Mouse (Mus musculus): Measurements from ENCODE around the gene Chd3.
A peak's percentile ranks its signal among the peaks of the same experiment; 100 is the strongest.
"Not testable (repeated sequence)": the region's sequence is repeated elsewhere in the genome, so short reads cannot be mapped to it uniquely, and the experiment has no call there.

Gene Chd3

DNA sequence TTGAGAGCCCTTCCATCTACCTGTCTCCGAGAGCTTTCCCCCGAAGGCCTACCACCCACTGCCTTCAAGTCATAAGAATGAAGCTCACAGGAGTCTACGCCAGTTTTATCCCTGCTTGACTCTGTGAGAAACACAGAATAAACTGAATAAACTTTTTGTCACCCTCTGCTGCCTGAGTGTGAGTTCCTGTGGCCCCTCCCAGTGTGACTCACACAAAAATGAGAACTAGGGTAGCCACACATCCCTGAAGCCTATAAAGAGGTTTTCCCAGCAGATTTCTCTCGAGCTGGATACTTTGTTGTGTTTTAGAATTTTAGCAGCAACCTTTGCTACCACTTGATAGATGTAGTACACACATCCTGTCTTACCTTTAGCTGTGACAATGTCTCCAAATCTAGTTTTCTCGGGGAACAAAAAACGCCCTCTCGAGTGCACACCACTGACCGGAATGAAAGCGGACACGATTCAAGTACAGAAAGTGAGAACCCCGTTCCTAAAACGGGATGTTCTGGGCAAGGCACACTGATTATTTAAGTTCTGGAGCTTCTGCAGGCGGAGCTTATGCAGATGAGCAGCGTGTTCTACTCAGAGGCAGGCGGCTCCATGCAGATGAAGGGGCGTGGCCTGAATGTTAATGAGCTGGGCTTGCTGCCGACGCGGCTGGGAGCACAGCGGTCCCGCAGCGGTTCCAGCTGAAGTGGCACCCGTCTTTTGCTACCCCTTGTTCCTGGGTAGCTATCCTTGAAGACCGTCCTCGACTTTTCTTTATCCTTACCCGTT is 43.4 kb downstream of the Chd3 start, which contains the start of gene Kcnab3:
Kcnab3 (plus strand) TSS at position 631 of the 780 bp plus-strand sequence.
- peak; percentile 91 to 93 for DNase-seq (ENCODE audit: low spot score in 2 of 2)

DNA sequence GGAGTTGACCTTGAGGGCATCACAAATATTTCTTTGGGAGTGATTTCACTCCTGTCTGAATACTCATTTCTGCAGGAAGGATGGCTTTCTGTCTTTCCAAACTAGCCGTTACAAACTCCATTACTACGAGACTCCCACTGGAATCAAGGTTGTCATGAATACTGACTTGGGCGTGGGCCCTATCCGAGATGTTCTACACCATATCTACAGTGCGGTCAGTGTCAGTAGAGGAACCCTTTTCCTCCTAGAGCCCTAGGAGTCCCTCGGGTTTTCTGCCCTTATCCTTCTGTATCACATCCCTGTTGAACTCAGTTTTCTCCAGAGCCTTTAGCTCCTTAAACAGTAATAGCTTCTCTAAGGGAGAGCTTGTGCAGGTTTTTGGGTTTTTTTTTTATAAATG is 44.5 kb downstream of the Chd3 start:
- no peak for DNase-seq (ENCODE audit: low spot score in 2 of 2)

- DNase-seq (ENCODE audit: low spot score in 2 of 2) = peak; percentile 99 to 100
These were observed 45.5 kb downstream of the Chd3 start, which contains the start of the genes Cntrob and Trappc1 for GRCm38 (mm10) chr11:69323667-69324111. TSS of gene Cntrob (minus strand) at chr11:69323775. TSS of gene Trappc1 (plus strand) at chr11:69323980.

DNA sequence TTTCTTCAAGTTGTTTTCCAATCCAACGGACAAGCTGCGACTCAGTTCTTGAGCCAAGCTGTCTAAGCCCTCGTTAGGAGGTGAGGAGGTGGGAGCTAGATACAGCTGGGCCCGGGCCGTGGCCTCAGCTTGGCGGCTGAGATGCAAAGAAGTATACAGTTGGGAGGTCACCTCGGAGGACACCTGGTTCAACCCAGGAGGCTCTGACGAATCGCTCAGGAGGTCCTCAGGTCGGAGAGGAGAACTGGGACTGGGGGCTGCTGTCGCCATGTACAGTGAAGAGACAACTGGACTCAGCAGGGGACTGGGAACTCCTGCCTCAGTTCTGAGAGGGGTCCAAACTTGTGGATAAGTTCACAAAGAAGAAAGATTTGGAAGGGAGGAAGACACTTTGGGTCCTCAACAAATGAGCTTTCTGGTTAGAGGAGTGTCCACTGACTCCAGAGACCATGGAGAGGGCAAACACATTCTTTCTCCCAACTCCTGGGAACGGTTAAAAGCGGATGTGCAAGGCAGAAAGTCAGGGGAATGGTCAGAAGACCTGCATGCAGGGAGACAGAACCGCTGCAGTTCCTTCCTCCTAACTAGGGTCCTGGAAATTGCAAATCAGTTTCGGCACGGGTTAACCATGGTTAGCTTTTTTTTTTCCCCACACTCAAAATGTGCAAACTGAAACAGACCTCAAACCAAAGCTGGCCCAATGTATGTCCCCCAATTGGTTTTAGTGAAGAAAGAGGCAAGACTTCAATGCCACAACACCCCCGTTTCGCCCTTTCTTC is 46.3 kb downstream of the Chd3 start:
- DNase-seq (ENCODE audit: low spot score in 2 of 2) = no peak

DNA sequence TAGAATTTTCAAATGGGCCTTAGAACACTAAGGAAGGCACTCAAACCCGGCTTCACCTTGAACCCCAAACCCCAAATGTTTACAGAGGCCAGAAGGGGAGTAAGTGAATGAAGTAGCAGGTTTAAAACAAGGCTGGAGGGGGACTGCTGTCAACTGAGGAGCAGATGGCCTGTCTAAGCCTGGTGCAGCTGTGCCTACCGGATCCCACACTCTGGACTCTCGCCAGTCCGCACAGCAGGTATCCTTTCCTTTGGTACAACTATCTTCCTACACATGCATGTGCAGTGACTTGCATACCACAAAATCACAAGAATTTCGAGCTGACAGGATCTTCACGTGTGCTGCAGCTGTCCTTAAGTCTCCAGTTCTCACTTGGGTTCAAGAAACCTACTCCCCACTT is 47.2 kb downstream of the Chd3 start:
- no peak for DNase-seq (ENCODE audit: low spot score in 2 of 2)

- no peak for DNase-seq (ENCODE audit: low spot score in 2 of 2)
These were observed 47.6 kb downstream of the Chd3 start for GRCm38 (mm10) chr11:69321580-69321979.

- not testable (repeated sequence) for DNase-seq (ENCODE audit: low spot score in 2 of 2)
These were observed 51.2 kb downstream of the Chd3 start for GRCm38 (mm10) chr11:69318000-69318399.

DNA sequence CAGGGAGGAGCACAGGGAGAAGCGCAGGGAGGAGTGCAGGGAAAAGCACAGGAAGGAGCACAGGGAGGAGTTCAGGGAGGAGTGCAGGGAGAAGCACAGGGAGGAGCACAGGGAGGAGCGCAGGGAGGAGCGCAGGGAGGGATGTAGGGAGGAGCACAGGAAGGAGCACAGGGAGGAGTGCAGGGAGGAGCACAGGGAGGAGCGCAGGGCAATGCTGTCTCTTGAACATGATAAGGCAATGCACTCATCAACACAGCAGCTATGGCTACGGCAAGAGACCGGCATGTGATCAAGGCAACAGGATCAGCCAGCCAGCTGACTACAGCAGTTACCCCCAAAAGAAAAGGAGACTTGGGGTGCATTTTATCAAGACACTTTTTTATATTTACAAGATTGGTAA is 52.8 kb downstream of the Chd3 start:
- no peak for DNase-seq (ENCODE audit: low spot score in 2 of 2)

- DNase-seq (ENCODE audit: low spot score in 2 of 2) = no peak
These were observed 57.9 kb downstream of the Chd3 start for GRCm38 (mm10) chr11:69311266-69311665.

DNA sequence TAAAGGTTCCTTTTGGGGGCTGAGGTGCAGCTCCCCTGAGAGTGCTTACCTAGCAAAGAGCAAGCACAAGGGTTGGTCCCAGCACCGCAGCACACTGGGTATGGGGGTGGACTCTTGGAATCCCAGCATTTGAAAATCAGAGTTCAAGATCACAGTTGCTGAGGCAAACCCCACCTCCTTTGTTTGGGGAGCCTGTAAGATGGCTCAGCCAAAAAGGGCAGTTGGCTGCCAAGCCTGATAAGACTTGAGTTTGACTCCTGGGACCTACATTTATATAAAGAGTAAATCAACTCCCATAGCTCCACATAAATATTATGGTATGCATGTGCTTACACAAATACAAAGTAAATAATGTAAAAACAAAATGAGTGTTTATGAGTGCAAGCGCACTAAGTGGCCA is 63.2 kb downstream of the Chd3 start:
- no peak for DNase-seq (ENCODE audit: low spot score in 2 of 2)

DNA sequence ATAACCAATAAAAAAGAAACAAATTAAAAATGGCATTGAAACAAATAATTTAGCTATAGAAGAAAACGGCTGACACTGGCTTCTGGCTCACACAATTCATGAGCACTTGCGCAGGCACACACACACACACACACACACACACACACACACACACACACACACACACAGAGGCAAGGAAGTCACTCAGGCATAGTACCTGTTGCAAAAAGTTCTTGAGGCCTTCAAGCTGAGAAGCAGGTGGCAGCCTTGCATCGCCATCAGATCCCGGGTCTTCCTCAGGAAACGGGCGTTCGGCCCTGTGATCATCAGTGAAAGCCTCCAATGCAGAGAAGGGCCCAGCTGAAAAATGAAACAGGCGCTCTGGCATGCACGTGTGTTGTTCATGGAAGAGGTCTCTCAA is 63.9 kb downstream of the Chd3 start:
- peak; percentile 70 to 78 for DNase-seq (ENCODE audit: low spot score in 2 of 2)

DNA sequence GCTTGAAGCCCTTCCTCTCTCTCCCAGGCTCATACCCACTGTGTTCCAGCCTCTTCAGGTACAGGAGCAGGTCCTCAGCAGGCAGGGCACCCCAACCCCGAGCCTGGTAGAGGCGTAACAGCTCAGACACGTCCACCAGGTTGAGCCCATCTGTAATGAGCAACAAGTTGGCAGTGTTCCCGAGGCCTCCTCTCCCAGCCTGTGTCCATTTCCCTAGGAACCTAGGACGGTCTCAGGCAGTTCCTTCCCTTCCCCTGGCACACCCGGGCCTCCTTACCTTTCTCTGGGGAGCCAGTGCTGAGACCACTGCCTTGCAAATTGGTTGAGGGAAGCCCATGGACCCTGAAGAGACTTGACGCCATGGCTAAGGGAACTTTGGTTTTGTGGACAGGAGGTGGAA is 66.4 kb downstream of the Chd3 start:
- DNase-seq (ENCODE audit: low spot score in 2 of 2) = no peak

GRCm38 (mm10) chr11:69298231-69298630 is 71.0 kb downstream of the Chd3 start:
- DNase-seq (ENCODE audit: low spot score in 2 of 2) = no peak

- DNase-seq (ENCODE audit: low spot score in 2 of 2) = no peak
These were observed 71.4 kb downstream of the Chd3 start for GRCm38 (mm10) chr11:69297799-69298198.

- no peak for DNase-seq (ENCODE audit: low spot score in 2 of 2)
These were observed 73.9 kb downstream of the Chd3 start for GRCm38 (mm10) chr11:69295286-69295685.
